Mouse (Mus musculus) layer of hippocampus, adult 9-10 months (tissue): ENCODE measurements at regions not wholly inside any gene's neighbourhood (a gene's known extent, or its start where the extent isn't known, plus 50 kb on each side); places are given as distances from the start of the nearest gene placed in this dataset.
A peak's percentile ranks its signal among the peaks of the same experiment; 100 is the strongest.
"Not testable (repeated sequence)": the region's sequence is repeated elsewhere in the genome, so short reads cannot be mapped to it uniquely, and the experiment has no call there.

Experiments used
- DNase-seq: peaks from one replicate; pipeline ENCODE4 v3.0.0; 2022; ENCODE audit warnings: low spot score

- DNase-seq, result no peak
Observed at GRCm38 (mm10) chr2:162867516-162868029, 63.8 kb upstream of the Srsf6 start.

- DNase-seq, result no peak
Observed at GRCm38 (mm10) chr2:162866613-162867314, 64.6 kb upstream of the Srsf6 start.

- DNase-seq, result no peak
Observed at GRCm38 (mm10) chr2:162864571-162864970, 66.8 kb upstream of the Srsf6 start.

- no peak for DNase-seq
Observed at GRCm38 (mm10) chr2:162854606-162855005, 76.7 kb upstream of the Srsf6 start.

GRCm38 (mm10) chr2:162853576-162853975 is 77.8 kb upstream of the Srsf6 start:
- DNase-seq, result peak; percentile 21

- not testable (repeated sequence) for DNase-seq
Observed at GRCm38 (mm10) chr2:162841761-162842160, 89.6 kb upstream of the Srsf6 start.

- DNase-seq, result no peak
Observed at GRCm38 (mm10) chr2:162837776-162838175, 93.6 kb upstream of the Srsf6 start.

GRCm38 (mm10) chr2:162833741-162834140 is 97.6 kb upstream of the Srsf6 start:
- no peak for DNase-seq

- DNase-seq, result no peak
Observed at GRCm38 (mm10) chr2:162818787-162819186, 112.5 kb upstream of the Srsf6 start.

GRCm38 (mm10) chr2:162814205-162814604 is 117.1 kb upstream of the Srsf6 start:
- no peak for DNase-seq

- DNase-seq, result no peak
Observed at GRCm38 (mm10) chr2:162807747-162808146, 123.6 kb upstream of the Srsf6 start.

- no peak for DNase-seq
Observed at GRCm38 (mm10) chr2:162796528-162796927, 134.8 kb upstream of the Srsf6 start.

GRCm38 (mm10) chr2:162794285-162794684 is 133.3 kb upstream of the Ptprt start:
- DNase-seq, result no peak

- DNase-seq, result no peak
Observed at GRCm38 (mm10) chr2:162791374-162792098, 130.6 kb upstream of the Ptprt start.

GRCm38 (mm10) chr2:162784176-162784813 is 123.3 kb upstream of the Ptprt start:
- DNase-seq, result no peak

GRCm38 (mm10) chr2:162781599-162781998 is 120.7 kb upstream of the Ptprt start:
- no peak for DNase-seq

GRCm38 (mm10) chr2:162776542-162776941 is 115.6 kb upstream of the Ptprt start:
- DNase-seq, result peak; percentile 8

GRCm38 (mm10) chr2:162772520-162772919 is 111.6 kb upstream of the Ptprt start:
- DNase-seq, result no peak

GRCm38 (mm10) chr2:162769711-162770428 is 108.9 kb upstream of the Ptprt start:
- DNase-seq, result no peak

- DNase-seq, result no peak
Observed at GRCm38 (mm10) chr2:162764059-162764458, 103.1 kb upstream of the Ptprt start.

- DNase-seq, result no peak
Observed at GRCm38 (mm10) chr2:162740523-162740922, 79.6 kb upstream of the Ptprt start.

GRCm38 (mm10) chr2:162735761-162736160 is 74.8 kb upstream of the Ptprt start:
- no peak for DNase-seq
